Mouse (Mus musculus): ENCODE measurements around the gene D430042O09Rik. TPM values are rescaled to one million over a fixed set of nuclear protein-coding genes. Genes with fewer than 3 reads are reported as not detected.

D430042O09Rik gene
- polyA plus RNA-seq (2014; fragmentation: Nextera tagmentation; extraction: Ambion mirVana): 9.0 and 12.1 TPM in 2 replicates

- peak within 1 kb of the TSS; percentile 85 for H3K4me2 ChIP-seq (ENCODE audit: low read depth)
- H3K36me3 ChIP-seq (ENCODE audit: control insufficient read depth, insufficient read depth, low read length): no peaks in the 10 kb centered on the region; the same call in 1 of the 2 replicates
- H3K4me3 ChIP-seq (ENCODE audit: low read depth, low read length): peak within 1 kb of the TSS; percentile 78
- no peaks in the 10 kb centered on the region for H3K9me3 ChIP-seq (ENCODE audit: control insufficient read depth, low read length)
- H3K27ac ChIP-seq (ENCODE audit: low read depth, low read length): peak within 1 kb of the TSS; percentile 90
- under 1% methylated on average over 45 of the region's 45 CpGs for WGBS
- peak within 1 kb of the TSS; percentile 96 for H3K9ac ChIP-seq (ENCODE audit: low read length)
- DNase-seq (ENCODE audit: low spot score) (peak; percentile 100), ATAC-seq (ENCODE audit: insufficient read depth, low FRiP score, low TSS enrichment) (peak; percentile 97)
- peaks cover 13% of the 10 kb centered on the region for H3K4me1 ChIP-seq (ENCODE audit: control insufficient read depth, insufficient read depth, low read length)
- no peaks in the 10 kb centered on the region for H3K27me3 ChIP-seq (ENCODE audit: control insufficient read depth, insufficient read depth, low read length)
Observed at GRCm38 (mm10) chr7:125707593-125708022, at the start of gene D430042O09Rik, which contains the start of gene Gtf3c1. TSS of gene D430042O09Rik (plus strand) at chr7:125707888. TSS of gene Gtf3c1 (minus strand) at chr7:125707780.

- H3K4me3 ChIP-seq (ENCODE audit: low read depth, low read length): no peak overlapping the region
- H3K27me3 ChIP-seq (ENCODE audit: control insufficient read depth, insufficient read depth, low read length): no peaks in the 10 kb centered on the region
- peaks cover 23% of the 10 kb centered on the region for H3K36me3 ChIP-seq (ENCODE audit: control insufficient read depth, insufficient read depth, low read length)
- ATAC-seq (ENCODE audit: insufficient read depth, low FRiP score, low TSS enrichment) (no peak), DNase-seq (ENCODE audit: low spot score) (no peak)
- 88% methylated on average over 3 of the region's 3 CpGs for WGBS
- H3K9me3 ChIP-seq (ENCODE audit: control insufficient read depth, low read length): no peaks in the 10 kb centered on the region
- H3K9ac ChIP-seq (ENCODE audit: low read length): no peak overlapping the region
- no peak overlapping the region for H3K27ac ChIP-seq (ENCODE audit: low read depth, low read length)
- no peak overlapping the region for H3K4me2 ChIP-seq (ENCODE audit: low read depth)
- H3K4me1 ChIP-seq (ENCODE audit: control insufficient read depth, insufficient read depth, low read length): no peaks in the 10 kb centered on the region
Observed at GRCm38 (mm10) chr7:125663654-125664053, 44.0 kb upstream of the D430042O09Rik start.

GRCm38 (mm10) chr7:125670865-125671264 is 36.8 kb upstream of the D430042O09Rik start:
- ATAC-seq (ENCODE audit: insufficient read depth, low FRiP score, low TSS enrichment) (no peak), DNase-seq (ENCODE audit: low spot score) (no peak)
- no peaks in the 10 kb centered on the region for H3K27me3 ChIP-seq (ENCODE audit: control insufficient read depth, insufficient read depth, low read length)
- H3K4me3 ChIP-seq (ENCODE audit: low read depth, low read length): no peak overlapping the region
- no peaks in the 10 kb centered on the region for H3K9me3 ChIP-seq (ENCODE audit: control insufficient read depth, low read length)
- no peak overlapping the region for H3K4me2 ChIP-seq (ENCODE audit: low read depth)
- H3K4me1 ChIP-seq (ENCODE audit: control insufficient read depth, insufficient read depth, low read length): no peaks in the 10 kb centered on the region
- no peak overlapping the region for H3K27ac ChIP-seq (ENCODE audit: low read depth, low read length)
- no peak overlapping the region for H3K9ac ChIP-seq (ENCODE audit: low read length)
- H3K36me3 ChIP-seq (ENCODE audit: control insufficient read depth, insufficient read depth, low read length): peaks cover 48% of the 10 kb centered on the region
- WGBS: 94% methylated on average over 6 of the region's 6 CpGs

GRCm38 (mm10) chr7:125671396-125671795 is 36.3 kb upstream of the D430042O09Rik start:
- ATAC-seq (ENCODE audit: insufficient read depth, low FRiP score, low TSS enrichment) (no peak), DNase-seq (ENCODE audit: low spot score) (no peak)
- H3K9me3 ChIP-seq (ENCODE audit: control insufficient read depth, low read length): no peaks in the 10 kb centered on the region
- H3K27ac ChIP-seq (ENCODE audit: low read depth, low read length): no peak overlapping the region
- H3K27me3 ChIP-seq (ENCODE audit: control insufficient read depth, insufficient read depth, low read length): no peaks in the 10 kb centered on the region
- H3K4me3 ChIP-seq (ENCODE audit: low read depth, low read length): no peak overlapping the region
- no peaks in the 10 kb centered on the region for H3K4me1 ChIP-seq (ENCODE audit: control insufficient read depth, insufficient read depth, low read length)
- no peak overlapping the region for H3K9ac ChIP-seq (ENCODE audit: low read length)
- 91% methylated on average over 8 of the region's 8 CpGs for WGBS
- peaks cover 51% of the 10 kb centered on the region for H3K36me3 ChIP-seq (ENCODE audit: control insufficient read depth, insufficient read depth, low read length)
- no peak overlapping the region for H3K4me2 ChIP-seq (ENCODE audit: low read depth)

- no peak for ATAC-seq (ENCODE audit: insufficient read depth, low FRiP score, low TSS enrichment)
- Histone ChIP-seq H3K4me1 (ENCODE audit: control insufficient read depth, insufficient read depth, low read length) (no peaks in the 10 kb centered on the region), H3K9ac (ENCODE audit: low read length) (no peak overlapping the region), H3K27ac (ENCODE audit: low read depth, low read length) (no peak overlapping the region), H3K9me3 (ENCODE audit: control insufficient read depth, low read length) (no peaks in the 10 kb centered on the region), H3K27me3 (ENCODE audit: control insufficient read depth, insufficient read depth, low read length) (no peaks in the 10 kb centered on the region), H3K4me3 (ENCODE audit: low read depth, low read length) (no peak overlapping the region), H3K4me2 (ENCODE audit: low read depth) (no peak overlapping the region), H3K36me3 (ENCODE audit: control insufficient read depth, insufficient read depth, low read length) (peaks cover 36% of the 10 kb centered on the region)
- peak; percentile 53 for DNase-seq (ENCODE audit: low spot score)
- WGBS: 89% methylated on average over 2 of the region's 2 CpGs
Observed at GRCm38 (mm10) chr7:125674916-125675315, 32.8 kb upstream of the D430042O09Rik start.

- H3K36me3 ChIP-seq (ENCODE audit: control insufficient read depth, insufficient read depth, low read length): peaks cover 30% of the 10 kb centered on the region
- ATAC-seq (ENCODE audit: insufficient read depth, low FRiP score, low TSS enrichment) (no peak), DNase-seq (ENCODE audit: low spot score) (no peak)
- no peaks in the 10 kb centered on the region for H3K27me3 ChIP-seq (ENCODE audit: control insufficient read depth, insufficient read depth, low read length)
- H3K9me3 ChIP-seq (ENCODE audit: control insufficient read depth, low read length): no peaks in the 10 kb centered on the region
- H3K4me3 ChIP-seq (ENCODE audit: low read depth, low read length): no peak overlapping the region
- no peak overlapping the region for H3K9ac ChIP-seq (ENCODE audit: low read length)
- no peak overlapping the region for H3K27ac ChIP-seq (ENCODE audit: low read depth, low read length)
- WGBS: 85% methylated on average over 8 of the region's 8 CpGs
- H3K4me2 ChIP-seq (ENCODE audit: low read depth): no peak overlapping the region
- no peaks in the 10 kb centered on the region for H3K4me1 ChIP-seq (ENCODE audit: control insufficient read depth, insufficient read depth, low read length)
Observed at GRCm38 (mm10) chr7:125678756-125679155, 28.9 kb upstream of the D430042O09Rik start.

GRCm38 (mm10) chr7:125679936-125680335 is 27.8 kb upstream of the D430042O09Rik start:
- Histone ChIP-seq H3K36me3 (ENCODE audit: control insufficient read depth, insufficient read depth, low read length) (peaks cover 21% of the 10 kb centered on the region), H3K4me2 (ENCODE audit: low read depth) (no peak overlapping the region), H3K4me3 (ENCODE audit: low read depth, low read length) (no peak overlapping the region), H3K27me3 (ENCODE audit: control insufficient read depth, insufficient read depth, low read length) (no peaks in the 10 kb centered on the region), H3K4me1 (ENCODE audit: control insufficient read depth, insufficient read depth, low read length) (no peaks in the 10 kb centered on the region), H3K9me3 (ENCODE audit: control insufficient read depth, low read length) (no peaks in the 10 kb centered on the region), H3K27ac (ENCODE audit: low read depth, low read length) (no peak overlapping the region), H3K9ac (ENCODE audit: low read length) (no peak overlapping the region)
- no peak for ATAC-seq (ENCODE audit: insufficient read depth, low FRiP score, low TSS enrichment)
- 89% methylated on average over 9 of the region's 9 CpGs for WGBS
- DNase-seq (ENCODE audit: low spot score): no peak

GRCm38 (mm10) chr7:125690516-125690915 is 17.2 kb upstream of the D430042O09Rik start:
- no peak overlapping the region for H3K4me2 ChIP-seq (ENCODE audit: low read depth)
- H3K27ac ChIP-seq (ENCODE audit: low read depth, low read length): no peak overlapping the region
- WGBS: 85% methylated on average over 4 of the region's 4 CpGs
- no peak overlapping the region for H3K9ac ChIP-seq (ENCODE audit: low read length)
- no peaks in the 10 kb centered on the region for H3K9me3 ChIP-seq (ENCODE audit: control insufficient read depth, low read length)
- no peaks in the 10 kb centered on the region for H3K4me1 ChIP-seq (ENCODE audit: control insufficient read depth, insufficient read depth, low read length)
- DNase-seq (ENCODE audit: low spot score) (no peak), ATAC-seq (ENCODE audit: insufficient read depth, low FRiP score, low TSS enrichment) (no peak)
- H3K4me3 ChIP-seq (ENCODE audit: low read depth, low read length): no peak overlapping the region
- no peaks in the 10 kb centered on the region for H3K27me3 ChIP-seq (ENCODE audit: control insufficient read depth, insufficient read depth, low read length)
- peaks cover 34% of the 10 kb centered on the region for H3K36me3 ChIP-seq (ENCODE audit: control insufficient read depth, insufficient read depth, low read length)

GRCm38 (mm10) chr7:125694056-125694455 is 13.6 kb upstream of the D430042O09Rik start:
- 64% methylated on average over 5 of the region's 5 CpGs for WGBS
- Histone ChIP-seq H3K27ac (ENCODE audit: low read depth, low read length) (no peak overlapping the region), H3K4me3 (ENCODE audit: low read depth, low read length) (no peak overlapping the region), H3K4me1 (ENCODE audit: control insufficient read depth, insufficient read depth, low read length) (no peaks in the 10 kb centered on the region), H3K36me3 (ENCODE audit: control insufficient read depth, insufficient read depth, low read length) (peaks cover 52% of the 10 kb centered on the region), H3K9me3 (ENCODE audit: control insufficient read depth, low read length) (peaks cover 6% of the 10 kb centered on the region; the same call in 1 of the 2 replicates), H3K9ac (ENCODE audit: low read length) (no peak overlapping the region), H3K4me2 (ENCODE audit: low read depth) (no peak overlapping the region), H3K27me3 (ENCODE audit: control insufficient read depth, insufficient read depth, low read length) (no peaks in the 10 kb centered on the region)
- no peak for DNase-seq (ENCODE audit: low spot score)
- ATAC-seq (ENCODE audit: insufficient read depth, low FRiP score, low TSS enrichment): no peak
